Mouse (Mus musculus): Measurements from ENCODE around the gene Rpl7a.
A peak's percentile ranks its signal among the peaks of the same experiment; 100 is the strongest.
"Not testable (repeated sequence)": the region's sequence is repeated elsewhere in the genome, so short reads cannot be mapped to it uniquely, and the experiment has no call there.

Gene Rpl7a

DNA sequence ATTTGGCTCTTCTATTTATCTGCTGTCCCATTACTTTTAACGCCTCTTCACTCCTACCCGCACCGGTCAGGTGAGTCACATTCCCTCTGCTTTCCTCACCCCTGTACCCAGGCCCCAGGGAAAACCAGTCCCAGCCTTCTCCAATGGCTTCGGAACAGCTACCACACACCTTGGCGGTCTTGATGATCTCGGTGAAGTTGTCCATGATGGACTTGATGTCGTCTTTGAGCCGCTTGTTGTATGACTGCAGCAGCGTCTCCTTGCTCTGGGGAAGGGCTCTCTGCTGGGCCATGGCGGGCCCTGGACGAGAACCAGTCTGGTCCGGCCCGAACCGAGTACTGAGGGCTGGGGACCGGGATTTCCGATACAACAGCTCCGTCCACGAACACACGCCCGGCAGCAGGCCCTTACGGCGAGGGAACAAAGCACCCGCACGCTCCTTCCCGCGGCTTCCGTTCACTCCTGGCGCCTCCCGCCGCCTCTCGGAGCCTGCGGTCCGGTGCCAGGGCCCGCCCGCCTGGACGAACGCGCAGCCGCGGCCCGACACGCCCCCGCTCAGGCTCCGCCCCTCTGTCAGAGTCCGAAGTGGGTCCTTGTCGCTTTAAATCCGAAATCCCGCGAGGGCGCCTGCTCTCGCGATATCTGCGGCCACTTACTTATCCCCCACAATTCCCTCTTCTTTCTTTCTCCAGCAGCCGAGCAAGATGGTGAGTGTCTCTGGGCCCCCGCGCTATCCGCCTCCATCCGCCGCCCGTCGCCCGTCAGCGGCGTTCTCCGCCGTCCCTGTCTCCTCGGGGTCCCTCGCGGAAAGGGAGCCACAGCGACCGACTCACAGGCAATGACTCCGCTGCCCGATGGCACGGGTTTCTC is at the start of gene Rpl7a, which contains the start of gene Med22:
Rpl7a (plus strand) TSS at position 641 of the 870 bp plus-strand sequence.
Med22 (minus strand) TSS at position 554 of the 870 bp plus-strand sequence.
- DNase-seq, result peak; percentile 100

DNA sequence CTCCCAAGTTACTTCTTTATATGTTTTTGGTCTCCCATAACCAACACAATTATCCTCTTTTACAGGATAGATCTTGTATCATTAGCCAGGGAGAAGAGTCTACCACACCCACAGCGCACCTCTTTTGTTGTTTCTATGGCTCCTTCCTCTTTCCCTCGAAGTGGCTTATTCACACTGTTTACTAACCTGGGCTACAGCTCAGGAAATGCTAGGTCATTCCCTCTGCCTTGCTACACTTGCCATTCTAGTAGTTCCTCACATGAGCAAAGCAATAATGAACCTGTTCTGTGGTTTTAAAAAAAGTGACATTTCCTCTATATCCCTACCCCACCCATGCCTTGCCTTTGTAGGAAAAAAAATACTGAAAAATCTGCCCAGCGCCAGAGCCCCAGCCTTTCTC is 47.7 kb upstream of the Rpl7a start:
- no peak for DNase-seq

DNA sequence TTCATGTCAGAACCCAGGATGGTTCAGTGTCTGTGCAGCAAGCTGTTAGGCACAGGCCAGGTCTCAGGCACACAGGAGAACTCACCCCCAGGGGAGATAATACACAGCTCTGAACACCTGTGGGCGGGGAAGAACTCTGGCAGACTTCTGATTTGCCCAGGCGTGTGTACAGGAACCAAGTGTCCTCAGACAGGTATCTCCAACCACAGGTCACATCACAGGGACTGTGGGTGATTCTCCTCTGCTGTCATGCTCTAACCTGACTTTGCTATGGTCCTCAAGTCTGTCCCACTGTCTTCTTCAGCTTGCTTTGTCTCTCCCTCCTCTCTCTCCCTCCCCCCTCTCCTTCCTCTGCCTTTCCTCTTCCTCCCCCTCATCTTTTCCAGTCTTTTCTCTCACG is 45.7 kb upstream of the Rpl7a start, which contains the start of gene Abo:
Abo (minus strand) TSS at position 101 of the 400 bp plus-strand sequence.
- DNase-seq, result no peak

DNA sequence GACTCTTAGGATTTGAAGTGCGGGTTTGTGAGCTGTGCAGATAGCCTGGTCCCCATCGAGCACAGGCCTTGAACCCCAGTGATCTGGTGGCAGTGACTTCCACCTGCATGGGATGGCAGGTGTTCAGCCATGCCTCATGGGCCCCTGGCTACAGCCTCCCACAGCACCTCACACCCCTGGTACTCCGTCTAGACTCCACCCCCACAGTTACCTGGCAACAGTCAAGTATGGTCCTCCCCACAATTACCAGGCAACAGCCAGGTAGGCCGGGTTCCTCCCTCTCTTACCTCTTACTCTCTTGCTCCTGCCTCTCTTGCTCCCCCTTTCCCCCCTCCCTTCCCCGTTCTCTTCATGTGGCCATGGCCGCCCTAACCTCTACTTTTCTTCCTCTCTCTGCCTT is 39.9 kb upstream of the Rpl7a start:
- no peak for DNase-seq

DNA sequence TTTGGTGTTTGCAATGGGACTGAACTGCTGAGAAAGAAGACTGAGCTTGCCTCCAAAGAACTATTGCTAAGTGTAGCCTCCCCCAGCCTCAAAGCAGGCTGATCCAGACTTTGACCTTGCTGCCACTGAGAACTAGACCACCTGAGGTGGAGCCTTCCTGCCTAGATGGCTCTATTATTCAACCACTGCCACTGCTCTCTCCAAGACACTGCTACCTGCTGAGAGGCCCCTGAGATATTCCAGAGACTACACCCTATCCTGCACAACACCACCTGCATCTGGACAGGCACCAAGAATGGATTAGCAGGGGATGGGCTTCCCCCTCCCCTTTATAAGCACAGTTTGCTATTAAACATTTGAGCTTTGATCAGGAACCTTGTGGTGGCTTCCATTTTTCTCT is 32.0 kb upstream of the Rpl7a start:
- no peak for DNase-seq

DNA sequence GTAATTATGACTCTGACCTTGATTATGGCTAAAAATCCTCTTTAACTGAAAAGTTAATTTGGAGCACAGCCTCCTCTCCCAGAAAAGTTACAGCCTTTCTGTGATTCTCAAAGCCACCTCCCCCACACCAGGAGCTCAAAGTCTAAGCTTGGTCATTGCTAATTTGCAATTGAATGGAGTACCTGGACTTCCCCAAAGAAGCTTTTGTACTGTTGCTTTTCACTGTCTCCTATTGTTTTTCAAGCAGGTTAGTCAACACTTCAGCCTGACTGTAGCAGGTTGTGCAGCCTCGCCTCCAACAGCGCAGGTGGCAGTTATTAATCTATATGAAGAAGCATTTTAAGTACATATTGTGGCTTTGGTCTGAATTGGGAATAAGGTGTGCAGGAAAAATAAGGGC is 25.0 kb upstream of the Rpl7a start:
- not testable (repeated sequence) for DNase-seq

DNA sequence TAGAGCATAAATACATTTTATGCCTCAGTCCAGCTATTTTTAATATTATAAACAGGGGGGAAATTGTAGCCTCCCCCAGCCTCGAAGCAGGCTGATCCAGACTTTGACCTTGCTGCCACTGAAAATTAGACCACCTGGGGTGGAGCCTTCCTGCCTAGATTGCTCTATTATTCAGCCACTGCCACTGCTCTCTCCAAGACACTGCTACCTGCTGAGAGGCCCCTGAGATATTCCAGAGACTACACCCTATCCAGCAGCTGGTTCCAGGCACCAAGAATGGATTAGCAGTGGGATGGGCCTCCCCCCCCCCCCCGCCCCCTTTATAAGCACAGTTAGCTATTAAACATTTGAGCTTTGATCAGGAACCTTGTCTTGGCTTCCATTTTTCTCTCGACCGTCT is 24.4 kb upstream of the Rpl7a start:
- not testable (repeated sequence) for DNase-seq

DNA sequence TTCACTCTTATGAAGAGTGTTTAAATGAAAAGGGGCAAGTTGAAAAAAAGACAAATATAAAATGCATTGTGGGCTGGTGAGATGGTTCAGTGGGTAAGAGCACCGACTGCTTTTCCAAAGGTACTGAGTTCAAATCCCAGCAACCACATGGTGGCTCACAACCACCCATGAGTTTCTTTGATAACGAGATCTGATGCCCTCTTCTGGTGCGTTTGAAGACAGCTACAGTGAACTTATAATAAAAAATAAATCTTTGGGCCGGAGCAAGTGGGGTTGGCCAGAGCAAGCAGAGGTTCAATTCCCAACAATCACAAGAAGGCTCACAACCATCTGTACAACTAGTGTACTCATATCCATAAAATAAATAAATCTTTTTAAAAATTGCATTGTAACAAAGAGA is 14.7 kb upstream of the Rpl7a start:
- no peak for DNase-seq

DNA sequence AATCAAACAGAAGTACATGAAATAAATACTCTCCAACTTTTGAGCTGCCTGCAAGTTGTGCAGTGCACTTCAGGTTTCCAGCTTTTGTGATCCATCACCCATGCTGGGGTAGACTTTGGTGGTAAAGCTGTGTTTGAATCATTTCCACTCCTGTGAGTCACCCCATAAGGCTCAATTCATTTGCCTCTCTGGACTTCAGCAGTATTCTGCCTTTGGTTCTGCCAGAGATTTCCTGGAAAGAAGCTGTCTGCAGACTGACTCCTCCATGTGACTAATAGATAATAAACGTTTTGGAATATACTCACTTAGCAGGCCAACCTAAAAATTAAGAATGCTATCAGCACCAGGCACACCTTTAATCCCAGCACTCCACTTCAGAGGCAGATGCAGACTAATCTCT is 9.8 kb upstream of the Rpl7a start:
- DNase-seq, result no peak

DNA sequence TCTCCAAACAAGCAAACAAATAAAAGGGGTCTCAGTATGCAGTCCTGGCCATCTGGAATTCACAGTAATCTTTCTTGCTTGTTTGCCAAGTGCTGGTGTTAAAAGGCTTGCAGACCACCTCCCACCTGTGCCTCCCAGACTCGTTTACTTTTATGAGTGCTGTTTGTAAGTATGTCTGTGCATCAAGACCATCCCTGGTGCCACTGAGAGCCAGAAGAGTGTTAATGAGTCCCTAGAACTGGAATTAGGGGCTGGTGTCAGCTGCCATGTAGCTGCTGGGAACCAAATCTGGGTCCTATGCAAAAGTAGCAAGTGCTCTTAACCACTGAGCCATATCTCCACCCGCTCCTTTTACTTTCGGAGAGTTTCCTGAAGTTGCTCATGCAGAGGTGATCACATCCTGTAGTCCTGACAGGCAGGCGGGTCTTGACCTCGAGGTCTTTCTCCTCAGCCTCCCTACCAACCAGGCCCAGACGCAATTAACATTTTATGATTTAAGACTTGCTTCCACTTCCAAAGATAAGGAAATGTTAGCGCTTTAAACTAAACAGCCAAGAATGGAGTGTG is 8.6 kb upstream of the Rpl7a start:
- DNase-seq, result no peak

DNA sequence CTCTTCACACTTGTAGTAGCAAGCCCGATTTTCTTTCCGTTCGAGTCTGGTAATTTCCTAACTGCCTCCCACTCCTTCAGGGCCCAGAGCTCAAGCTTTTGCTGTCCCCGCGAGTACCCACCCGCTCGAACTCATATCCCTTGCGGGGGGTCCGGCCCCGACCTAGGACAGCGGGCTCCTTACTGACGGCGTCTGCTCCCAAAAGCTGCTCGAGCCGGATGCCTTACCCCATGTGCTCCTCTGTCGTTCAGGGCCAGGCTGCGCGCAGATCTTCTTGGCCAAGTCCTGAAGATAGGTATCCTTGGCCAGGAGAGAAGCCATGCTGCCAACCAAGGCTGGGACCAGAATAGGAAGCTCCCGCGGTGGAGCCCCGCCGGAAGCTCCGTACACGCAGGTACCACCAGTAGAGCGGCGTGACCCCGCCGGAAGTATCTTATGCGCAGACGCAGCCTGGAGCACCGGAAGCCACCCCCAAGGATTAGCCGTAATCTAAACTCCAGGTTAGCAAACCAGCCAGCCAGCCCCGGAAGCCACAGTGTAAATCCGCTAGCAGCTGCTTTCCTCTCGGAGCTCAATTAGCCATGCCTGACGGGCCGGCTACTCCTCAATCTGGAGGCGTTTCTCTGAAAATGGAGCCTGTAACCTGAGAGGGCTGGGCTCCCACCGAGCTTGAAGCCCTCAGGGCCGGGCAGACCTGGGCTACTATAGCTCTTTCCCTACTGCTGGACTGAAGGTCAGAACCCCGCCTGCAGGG is 7.9 kb upstream of the Rpl7a start, which contains the start of gene Surf6:
Surf6 (minus strand) TSS at position 413 of the 754 bp plus-strand sequence.
- DNase-seq, result peak; percentile 87

DNA sequence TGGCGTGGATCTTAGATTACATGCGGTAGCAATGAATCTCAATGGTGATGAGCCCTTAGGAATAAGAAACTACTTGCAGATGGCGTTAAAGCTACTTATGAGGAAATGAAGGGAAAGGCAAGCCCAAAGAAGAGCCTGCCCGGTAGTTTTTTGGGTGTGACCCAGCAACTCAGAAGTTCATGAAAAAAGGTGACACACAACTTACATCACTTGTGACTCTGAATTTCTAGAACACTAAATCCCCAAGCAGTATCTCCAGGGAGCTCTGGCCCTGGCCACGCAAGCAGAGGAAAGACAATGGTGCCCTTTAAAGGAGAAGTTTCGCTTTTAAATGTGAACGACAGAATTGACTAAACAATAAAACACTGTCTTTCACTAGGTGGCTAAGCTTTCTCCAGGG is 7.3 kb upstream of the Rpl7a start:
- DNase-seq, result no peak

DNA sequence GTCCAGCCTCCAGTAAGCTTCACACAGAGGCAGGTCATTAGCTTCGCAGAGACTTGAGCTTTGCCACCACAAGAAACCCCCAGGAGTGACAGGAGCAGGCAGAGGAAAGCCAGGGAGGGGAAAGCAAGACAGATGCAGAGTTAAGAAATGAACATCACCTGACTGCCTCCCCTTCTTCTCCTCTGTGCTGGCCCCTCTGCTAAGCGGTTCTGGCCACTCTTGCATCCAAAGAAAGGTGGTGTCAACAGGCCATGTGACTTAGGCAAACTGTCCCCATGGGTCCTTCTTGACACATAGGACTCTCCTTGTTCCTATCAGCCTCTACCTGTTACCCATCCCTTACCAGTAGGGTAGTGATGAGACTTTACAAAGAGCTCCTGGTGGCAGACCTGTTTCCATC is 4.6 kb upstream of the Rpl7a start:
- DNase-seq, result no peak

DNA sequence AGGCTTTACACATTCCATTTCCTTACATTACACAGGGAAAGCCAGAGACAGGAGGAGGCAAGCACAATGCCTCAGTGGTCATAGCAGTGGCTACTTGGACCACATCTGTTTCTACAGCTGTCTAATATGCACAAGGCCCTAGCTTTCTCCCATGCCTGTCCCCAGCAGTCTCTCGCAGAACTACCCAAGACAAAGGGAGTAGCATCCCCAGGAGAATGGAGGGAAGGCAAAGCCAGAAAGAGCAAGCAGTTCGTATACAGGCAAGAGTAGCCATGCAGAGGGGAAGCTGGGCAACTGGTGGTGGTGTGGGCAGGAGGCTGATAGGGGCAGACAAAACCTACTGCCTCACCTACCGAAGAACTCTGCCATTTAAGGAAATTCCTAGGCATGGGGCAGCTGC is 4.1 kb upstream of the Rpl7a start:
- no peak for DNase-seq

DNA sequence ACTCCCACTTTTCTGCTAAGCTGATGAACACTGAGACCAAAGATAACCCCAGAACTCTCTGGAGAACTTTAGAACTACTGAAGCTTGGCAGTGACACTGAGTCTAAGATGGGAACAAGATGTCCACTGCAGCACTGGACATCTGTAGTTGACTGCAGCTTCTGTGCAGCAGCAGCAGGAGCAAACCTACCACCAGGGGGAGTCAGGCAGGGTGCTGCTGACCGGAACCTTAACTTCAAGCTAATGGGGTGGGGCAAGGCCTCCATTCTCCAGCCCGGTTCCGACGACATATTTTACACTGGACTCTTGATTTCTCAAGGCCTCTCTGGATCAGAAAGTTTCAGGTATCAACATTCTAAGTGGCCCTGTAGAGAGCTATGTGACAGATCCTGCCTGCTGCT is 3.5 kb upstream of the Rpl7a start:
- DNase-seq, result peak; percentile 41

DNA sequence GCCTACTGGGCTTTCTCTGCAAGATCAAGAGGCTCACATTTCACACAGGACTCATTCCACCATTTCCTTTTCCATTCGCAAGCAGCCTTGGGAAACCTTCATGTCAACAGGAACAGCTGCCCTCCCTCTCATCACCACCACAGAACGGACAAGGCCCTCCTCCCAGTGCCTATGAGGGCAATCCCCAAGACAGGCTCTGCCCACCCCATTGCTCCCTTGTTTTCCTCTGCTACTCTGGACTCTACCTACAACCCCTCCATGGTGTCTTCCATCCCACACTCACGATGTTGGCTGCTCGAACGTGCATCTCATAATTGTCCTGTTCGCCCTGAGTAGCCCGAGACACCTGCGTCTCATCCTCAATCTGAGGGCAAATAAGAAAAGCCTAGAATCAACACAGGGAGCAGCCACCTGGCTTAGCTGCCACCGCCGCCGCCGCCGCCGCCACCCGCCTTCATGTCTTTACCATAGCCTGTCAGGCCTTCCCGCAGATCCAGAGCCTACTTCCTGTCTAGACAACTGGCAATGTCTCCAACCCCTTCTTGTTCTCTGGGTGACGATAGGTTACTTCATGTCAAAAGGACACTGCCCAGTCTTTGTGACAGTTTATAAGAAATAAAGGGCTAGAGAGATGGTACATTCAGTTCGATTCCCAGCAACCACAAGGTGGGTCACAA is 1.7 kb upstream of the Rpl7a start:
- DNase-seq, result no peak

DNA sequence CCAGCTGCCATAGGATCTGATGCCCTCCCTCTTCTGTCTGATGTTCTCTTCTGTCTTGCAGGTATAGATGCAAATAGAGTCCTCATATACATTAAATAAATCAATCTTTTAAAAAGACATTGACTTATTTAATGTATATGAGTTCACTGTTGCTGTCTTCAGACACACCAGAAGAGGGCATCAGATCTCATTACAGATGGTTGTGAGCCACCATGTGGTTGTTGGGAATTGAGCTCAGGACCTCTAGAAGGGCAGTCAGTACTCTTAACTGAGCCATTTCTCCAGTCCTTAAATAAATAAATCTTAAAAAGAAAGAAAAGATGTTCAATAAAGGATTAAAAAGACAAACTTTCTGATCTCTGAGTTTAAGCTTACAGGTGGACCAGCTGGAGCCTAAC is 1.2 kb upstream of the Rpl7a start:
- DNase-seq, result no peak

DNA sequence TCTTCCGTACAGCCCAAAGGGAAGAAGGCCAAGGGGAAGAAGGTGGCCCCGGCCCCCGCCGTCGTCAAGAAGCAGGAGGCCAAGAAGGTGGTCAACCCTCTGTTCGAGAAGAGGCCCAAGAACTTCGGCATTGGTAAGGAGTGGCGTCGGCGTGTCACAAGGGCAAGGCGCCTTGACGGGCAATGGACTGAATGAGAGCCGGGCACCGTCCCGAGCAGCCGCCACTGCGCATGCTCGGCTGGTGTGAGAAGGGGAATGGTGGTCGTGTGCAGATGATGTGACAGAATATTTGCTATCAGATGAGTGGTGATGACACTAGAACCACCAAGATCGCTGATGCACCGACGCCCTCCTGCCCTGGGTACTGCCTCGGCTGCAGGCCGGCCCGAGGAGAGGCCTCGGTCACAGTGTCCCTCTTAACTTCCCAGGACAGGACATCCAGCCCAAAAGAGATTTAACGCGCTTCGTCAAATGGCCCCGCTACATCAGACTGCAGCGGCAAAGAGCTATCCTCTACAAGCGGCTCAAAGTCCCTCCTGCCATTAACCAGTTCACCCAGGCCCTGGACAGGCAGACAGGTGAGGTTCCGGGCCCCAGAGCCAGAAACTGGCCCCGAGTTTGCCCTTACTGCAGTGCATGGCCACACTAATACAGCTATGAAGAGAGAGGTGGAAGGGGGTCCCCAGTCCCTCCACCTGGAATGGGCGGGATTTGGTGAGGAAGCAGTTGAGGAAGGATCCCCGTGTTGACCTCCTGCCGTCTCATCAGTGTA is 616 bp downstream of the Rpl7a start:
- peak; percentile 74 for DNase-seq

DNA sequence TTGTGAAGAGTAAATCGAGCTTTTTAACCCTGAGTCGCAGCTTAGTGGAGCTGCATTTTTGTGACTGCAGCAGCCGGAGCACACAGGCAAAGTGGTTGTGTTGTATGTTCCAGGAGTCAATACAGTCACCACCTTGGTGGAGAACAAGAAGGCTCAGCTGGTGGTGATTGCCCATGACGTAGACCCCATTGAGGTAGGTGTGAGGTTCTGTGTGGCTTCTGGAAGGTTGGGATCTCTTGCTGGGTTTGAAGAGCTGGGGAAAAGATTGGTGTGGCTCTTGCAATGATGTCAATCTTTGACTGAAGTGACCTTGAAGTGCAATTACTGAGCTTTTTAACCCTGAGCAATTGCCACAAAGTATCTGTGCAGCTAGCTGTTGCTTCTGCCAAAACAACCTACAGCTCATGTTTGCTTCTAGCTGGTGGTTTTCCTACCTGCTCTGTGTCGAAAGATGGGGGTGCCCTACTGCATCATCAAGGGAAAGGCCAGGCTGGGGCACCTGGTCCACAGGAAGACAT is 1.7 kb downstream of the Rpl7a start:
- no peak for DNase-seq

DNA sequence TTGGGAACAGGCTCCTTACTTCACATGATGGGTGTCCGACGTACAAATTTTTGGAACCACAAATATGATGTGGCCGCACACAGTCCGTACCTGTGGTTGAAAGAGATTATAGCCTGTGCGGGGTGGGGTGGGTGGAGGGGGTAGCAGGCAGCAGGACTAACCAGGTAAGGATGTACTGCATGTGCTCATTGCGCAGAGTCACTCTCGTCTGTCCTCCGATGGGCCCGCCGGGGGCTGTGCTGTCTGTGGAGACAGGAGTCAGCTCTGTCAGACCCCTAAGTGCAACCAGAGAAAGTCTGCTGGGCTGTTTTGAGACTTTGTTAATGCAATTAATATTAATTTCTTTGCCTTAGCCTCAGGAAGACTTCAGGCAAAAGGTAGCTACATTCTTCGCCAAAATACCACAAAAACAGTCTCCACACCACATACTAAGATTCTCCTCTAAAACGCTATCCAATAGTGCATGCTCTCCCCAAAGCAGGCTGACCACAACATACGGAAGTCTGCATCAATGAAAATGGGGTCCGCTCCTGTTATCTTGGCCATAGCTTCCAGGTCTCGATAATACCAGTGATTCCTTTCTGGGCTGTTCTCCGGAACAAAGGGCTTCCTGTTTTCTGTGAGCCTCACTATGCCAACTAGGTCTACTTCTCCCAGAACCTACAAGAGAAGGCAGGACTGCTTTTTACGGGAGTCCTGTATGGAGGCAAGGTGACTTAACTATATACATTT is 3.0 kb downstream of the Rpl7a start:
- DNase-seq, result no peak

All from right cerebral cortex, postnatal 4 days (tissue).